Mouse (Mus musculus) embryonic fibroblast, embryonic 13.5 days (primary cell): ENCODE data around the gene Chchd10. TPM values are rescaled to one million over a fixed set of nuclear protein-coding genes. Genes with fewer than 3 reads are reported as not detected.

Experiments
- H3K27ac ChIP-seq: 2 replicates; pipeline ENCODE4 v1.5.1; 2012; ENCODE audit warnings: low read length, control low read depth, inconsistent platforms; ENCODE audit not compliant: insufficient read depth
- H3K4me1 ChIP-seq: 2 replicates; pipeline ENCODE4 v1.6.1; 2011; ENCODE audit warnings: low read length; ENCODE audit not compliant: control insufficient read depth, insufficient read depth
- H3K4me3 ChIP-seq: 2 replicates; pipeline ENCODE4 v1.5.1; 2011; ENCODE audit warnings: mild to moderate bottlenecking, control low read depth, low read length; ENCODE audit not compliant: insufficient read depth
- CTCF ChIP-seq: IDR thresholded peaks from 2 replicates; pipeline ENCODE4 v1.5.1; 2011; ENCODE audit warnings: mild to moderate bottlenecking, control low read depth, low read length, moderate library complexity, borderline replicate concordance; ENCODE audit not compliant: insufficient read depth
- POLR2A ChIP-seq: IDR thresholded peaks from 2 replicates; pipeline ENCODE4 v1.6.1; 2011; ENCODE audit warnings: low read depth, mild to moderate bottlenecking, control low read depth, low read length, moderate library complexity
- polyA plus RNA-seq: library from polyadenylated mRNA; stranded (reverse); fragments of >200 nt; gene quantifications from 2 replicates; pipeline ENCODE4 v1.2.4, GENCODE M21; 2011; ENCODE audit warnings: low read depth; ENCODE audit not compliant: missing spikeins, insufficient read length

The Chchd10 gene
- polyA plus RNA-seq, 1 experiment: 23.1 TPM

DNA sequence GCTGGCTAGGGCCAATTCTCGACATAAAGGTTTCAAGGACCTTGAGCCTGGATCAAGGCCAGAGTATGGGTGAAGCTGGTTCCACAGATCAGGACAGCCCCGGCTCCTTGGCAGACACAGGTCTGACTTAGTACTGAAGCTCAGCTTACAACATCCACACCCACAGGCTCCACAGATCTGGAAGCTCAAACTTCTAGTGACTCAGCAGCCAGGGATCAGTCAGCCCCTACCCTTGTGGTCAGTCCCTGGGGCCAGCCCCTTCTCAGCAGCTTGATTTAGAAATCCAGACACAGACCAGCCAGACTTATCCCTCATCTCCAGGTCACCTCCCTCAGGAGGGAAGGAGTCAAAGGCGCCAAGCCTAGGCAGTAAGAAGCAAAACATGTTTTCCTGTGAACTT, 34.1 kb upstream of the Chchd10 start:
- Histone ChIP-seq H3K4me3 (no peak overlapping the region), H3K4me1 (peaks cover 11% of the 10 kb centered on the region), H3K27ac (peak overlapping the region; percentile 88)
- no peak for TF ChIP-seq POLR2A
- TF ChIP-seq CTCF: no peak

DNA sequence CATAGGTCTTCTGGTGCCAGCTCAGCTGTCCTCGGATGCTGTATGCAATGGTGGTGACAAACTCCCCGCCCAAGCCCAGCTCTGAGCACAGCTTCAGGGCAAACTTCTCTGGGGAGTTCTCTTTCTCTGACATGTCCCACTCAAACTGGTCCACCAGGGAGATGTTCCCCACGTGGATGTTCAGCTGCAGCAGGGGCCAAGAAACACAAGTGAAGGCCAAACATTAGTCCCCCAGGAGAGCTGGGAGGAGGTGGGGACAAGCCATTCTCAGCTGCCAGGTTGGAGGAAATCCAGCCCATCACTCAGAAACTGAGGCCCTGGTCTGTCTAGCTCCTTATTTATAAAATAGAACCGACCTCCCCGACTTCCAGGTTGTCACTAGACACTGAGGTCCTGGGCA, 28.5 kb upstream of the Chchd10 start:
- H3K4me1 ChIP-seq: peaks cover 2% of the 10 kb centered on the region
- TF ChIP-seq CTCF (no peak), POLR2A (no peak)
- H3K27ac ChIP-seq: no peak overlapping the region

DNA sequence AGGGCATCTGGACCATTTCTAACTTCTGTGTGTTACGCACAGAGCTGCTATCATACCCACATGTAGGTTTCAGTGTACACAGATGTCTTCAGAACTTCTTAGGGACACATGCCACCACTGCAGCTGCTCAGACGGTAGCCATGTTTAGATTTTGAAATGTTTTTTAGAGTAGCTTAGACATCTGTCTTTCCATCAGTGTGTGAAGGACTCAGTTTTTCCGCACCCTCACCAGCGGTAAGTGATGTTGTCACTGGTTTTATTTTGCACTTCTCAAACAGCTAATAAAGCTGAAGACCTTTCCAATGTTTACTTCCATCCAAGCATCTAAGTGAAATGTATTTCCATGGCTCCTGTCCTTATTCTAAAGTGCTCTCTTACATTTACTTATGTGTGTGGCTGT, 26.0 kb upstream of the Chchd10 start:
- no peak overlapping the region for H3K27ac ChIP-seq
- H3K4me3 ChIP-seq: no peak overlapping the region
- TF ChIP-seq CTCF (no peak), POLR2A (no peak)

More for the DNA sequence above, 28.5 kb upstream of the Chchd10 start:
- no peak overlapping the region for H3K4me3 ChIP-seq

DNA sequence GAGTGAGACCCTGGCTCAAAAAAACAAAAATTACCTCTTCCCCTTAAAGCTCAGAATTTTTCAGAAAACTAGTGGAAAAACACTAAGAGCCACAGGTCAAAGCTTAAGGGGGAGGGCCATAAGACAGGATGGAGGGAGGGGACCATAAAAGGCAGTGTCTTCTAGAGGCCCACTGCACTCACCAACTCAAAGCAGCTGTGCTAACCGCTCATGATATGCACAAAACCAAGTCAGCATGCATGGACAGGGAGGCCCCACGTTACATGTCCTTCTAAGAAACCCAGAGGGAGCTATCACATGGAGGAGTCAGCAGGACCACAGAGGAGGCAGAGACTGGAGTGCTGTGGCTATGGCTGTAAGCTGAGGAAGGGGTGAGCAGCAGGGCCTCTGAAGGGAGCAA, 22.2 kb upstream of the Chchd10 start:
- no peak overlapping the region for H3K4me3 ChIP-seq
- H3K27ac ChIP-seq: no peak overlapping the region
- TF ChIP-seq CTCF (no peak), POLR2A (no peak)
- no peaks in the 10 kb centered on the region; the same call in 1 of the 2 replicates for H3K4me1 ChIP-seq

More for the DNA sequence above, 26.0 kb upstream of the Chchd10 start:
- H3K4me1 ChIP-seq: no peaks in the 10 kb centered on the region

DNA sequence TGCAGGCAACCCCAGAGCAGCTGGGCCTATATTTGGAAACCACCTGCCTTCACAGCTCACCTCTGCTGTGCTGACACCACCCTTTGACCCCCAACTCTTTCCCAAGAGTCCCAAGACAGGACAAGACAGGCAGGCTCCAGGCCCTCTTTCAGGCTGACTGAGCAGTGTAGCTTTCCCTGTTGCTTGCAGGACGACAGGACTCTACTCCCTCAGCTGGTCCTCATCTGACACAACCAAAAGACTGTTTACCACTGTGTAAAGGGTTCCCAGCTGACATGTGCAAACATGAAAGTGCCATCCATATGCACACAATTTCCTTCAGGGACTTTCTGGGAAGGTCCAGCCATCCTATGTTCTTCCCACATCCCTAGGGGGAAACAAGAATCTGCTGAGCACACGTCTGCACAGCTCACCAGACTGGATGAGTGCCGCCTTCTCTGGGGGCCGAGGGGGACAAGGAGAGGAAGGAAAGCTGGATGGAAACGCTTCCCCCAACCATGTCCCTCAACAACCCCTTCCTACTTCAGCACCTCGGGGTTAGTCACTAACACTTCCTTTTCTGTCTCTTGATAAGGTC, 19.8 kb upstream of the Chchd10 start:
- Histone ChIP-seq H3K4me3 (no peak overlapping the region), H3K4me1 (peaks cover 4% of the 10 kb centered on the region; the same call in 1 of the 2 replicates), H3K27ac (no peak overlapping the region)
- TF ChIP-seq POLR2A: no peak
- TF ChIP-seq CTCF: no peak

DNA sequence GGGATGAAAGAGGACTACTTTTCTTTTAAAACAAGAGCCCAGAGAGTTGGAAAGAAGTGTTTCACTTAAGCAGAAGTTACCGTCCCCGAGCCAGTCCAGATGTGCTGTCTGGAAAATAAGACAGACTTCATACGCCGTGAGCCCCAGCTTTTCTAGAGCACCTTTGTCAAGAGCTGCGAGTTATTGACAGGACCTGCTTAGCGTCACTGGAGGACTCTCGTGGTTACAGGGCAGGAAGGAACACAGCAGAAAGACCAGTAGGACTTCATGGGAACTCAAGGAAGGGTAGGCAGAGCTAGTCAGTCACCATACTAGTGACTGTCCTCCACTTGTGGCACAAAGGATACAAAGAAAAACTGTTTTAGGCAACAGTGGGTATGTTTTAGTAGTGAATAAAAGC, 17.4 kb upstream of the Chchd10 start:
- Histone ChIP-seq H3K4me3 (no peak overlapping the region), H3K27ac (no peak overlapping the region), H3K4me1 (peaks cover 8% of the 10 kb centered on the region)
- TF ChIP-seq CTCF (no peak), POLR2A (no peak)

DNA sequence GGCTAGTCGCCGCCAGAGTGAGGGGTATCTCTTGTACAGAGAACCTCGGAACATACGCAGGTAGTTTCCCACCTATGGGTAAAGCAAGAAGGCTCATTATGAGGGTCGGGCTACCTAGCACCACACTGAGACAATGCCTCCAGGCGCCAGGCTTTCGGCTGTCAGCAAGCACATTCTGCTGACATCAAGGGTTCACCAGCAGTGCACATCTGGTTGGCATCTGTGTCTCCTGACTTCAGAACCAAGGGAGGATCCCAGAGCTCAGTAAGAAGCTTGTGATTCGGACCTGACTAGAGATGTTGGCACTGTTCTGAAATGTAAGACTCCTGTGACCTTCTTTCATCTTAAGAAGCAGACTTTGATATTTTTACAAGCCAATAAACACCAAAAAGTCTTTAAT, 16.1 kb upstream of the Chchd10 start:
- Histone ChIP-seq H3K27ac (no peak overlapping the region), H3K4me3 (no peak overlapping the region), H3K4me1 (peaks cover 8% of the 10 kb centered on the region)
- no peak for TF ChIP-seq POLR2A
- TF ChIP-seq CTCF: no peak

DNA sequence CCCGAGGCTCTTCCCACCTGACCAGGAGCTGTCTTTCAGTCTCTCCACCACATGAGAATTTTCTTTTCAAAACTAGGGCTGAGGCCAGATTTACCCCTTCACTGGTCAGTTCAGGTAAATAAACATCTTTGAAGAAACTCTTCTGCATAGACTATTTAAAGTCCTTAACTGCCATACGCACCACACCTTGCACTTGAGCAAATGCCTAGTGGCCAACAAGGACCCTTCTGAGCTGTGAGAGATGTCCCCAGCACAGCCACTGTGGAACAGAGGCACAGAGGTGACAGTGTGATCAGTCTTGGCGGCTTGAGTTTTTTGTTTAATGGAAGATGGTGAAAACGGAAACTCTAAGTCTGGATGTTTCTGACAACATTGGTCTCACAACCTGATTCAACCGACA, 13.9 kb upstream of the Chchd10 start:
- H3K4me1 ChIP-seq: peaks cover 8% of the 10 kb centered on the region
- no peak overlapping the region for H3K27ac ChIP-seq
- no peak overlapping the region for H3K4me3 ChIP-seq
- no peak for TF ChIP-seq POLR2A
- TF ChIP-seq CTCF: no peak

DNA sequence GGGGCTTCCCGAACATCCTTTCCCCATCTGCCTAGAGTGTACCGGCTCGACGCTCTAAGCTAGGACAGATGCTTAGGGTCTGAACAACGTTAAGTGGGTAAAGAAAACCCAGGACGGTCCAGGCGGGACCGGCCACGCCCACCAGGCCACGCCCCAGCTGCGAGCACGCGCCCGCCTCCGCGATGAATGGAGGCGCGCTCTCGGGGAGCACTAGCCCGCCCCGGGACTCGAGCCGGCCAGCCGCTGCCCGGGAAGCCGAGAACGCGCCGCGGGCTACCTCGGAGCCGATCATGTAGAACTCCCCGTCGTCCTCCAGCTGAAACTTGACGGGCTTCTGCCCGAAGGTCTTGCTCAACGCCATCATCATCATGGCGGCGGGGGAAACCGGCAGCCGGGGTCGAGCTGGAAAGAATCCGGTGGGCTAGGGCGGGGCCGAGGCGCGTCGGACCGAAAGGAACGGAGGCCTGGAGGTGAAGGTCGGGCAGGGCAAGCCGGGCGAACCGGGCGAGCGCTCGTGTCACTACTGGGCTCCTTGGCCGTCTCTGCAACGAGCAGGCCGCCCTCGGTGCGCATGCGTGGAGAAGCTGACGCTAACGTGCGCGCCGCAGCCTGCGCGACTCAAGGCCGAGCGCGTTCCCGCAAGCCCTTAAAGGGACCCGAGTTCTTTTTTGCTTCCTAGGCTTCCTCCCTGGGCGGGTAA, 11.8 kb upstream of the Chchd10 start, which contains the start of gene Smarcb1:
TSS of gene Smarcb1 (minus strand) at position 592 of the 700 bp plus-strand sequence.
- peak within 1 kb of the TSS; percentile 73 for H3K4me3 ChIP-seq
- TF ChIP-seq POLR2A (peak; percentile 90), CTCF (no peak)
- H3K4me1 ChIP-seq: peaks cover 8% of the 10 kb centered on the region
- H3K27ac ChIP-seq: peak within 1 kb of the TSS; percentile 91
